Mouse (Mus musculus) left cerebral cortex, adult 6 months (tissue): Measurements from ENCODE around the gene Syt11. TPM values are rescaled to one million over a fixed set of nuclear protein-coding genes. Genes with fewer than 3 reads are reported as not detected.

Experiments
- long read RNA-seq, 2 experiments: library from polyadenylated mRNA; unstranded; transcript quantifications; one replicate each; pipeline ENCODE4 v2.0.0; 2019 to 2020
- polyA plus RNA-seq: library from polyadenylated mRNA; unstranded; fragments of <200 nt; fragmentation: Nextera tagmentation; gene quantifications from 2 replicates; pipeline ENCODE4 v1.2.3, GENCODE M21; 2021

Syt11 gene
- 266 and 273 TPM in 2 replicates for polyA plus RNA-seq
- long read RNA-seq, experiment 1, full-length matches to known transcripts = 243 of 398 reads
- long read RNA-seq, experiment 1, partial matches to known transcripts = 32 of 398 reads
- long read RNA-seq, experiment 1, other reads (novel, unspliced or antisense) = 123 of 398 reads
- long read RNA-seq, experiment 2, full-length matches to known transcripts = 132 of 483 reads
- long read RNA-seq, experiment 2, partial matches to known transcripts = 37 of 483 reads
- long read RNA-seq, experiment 2, other reads (novel, unspliced or antisense) = 314 of 483 reads

DNA sequence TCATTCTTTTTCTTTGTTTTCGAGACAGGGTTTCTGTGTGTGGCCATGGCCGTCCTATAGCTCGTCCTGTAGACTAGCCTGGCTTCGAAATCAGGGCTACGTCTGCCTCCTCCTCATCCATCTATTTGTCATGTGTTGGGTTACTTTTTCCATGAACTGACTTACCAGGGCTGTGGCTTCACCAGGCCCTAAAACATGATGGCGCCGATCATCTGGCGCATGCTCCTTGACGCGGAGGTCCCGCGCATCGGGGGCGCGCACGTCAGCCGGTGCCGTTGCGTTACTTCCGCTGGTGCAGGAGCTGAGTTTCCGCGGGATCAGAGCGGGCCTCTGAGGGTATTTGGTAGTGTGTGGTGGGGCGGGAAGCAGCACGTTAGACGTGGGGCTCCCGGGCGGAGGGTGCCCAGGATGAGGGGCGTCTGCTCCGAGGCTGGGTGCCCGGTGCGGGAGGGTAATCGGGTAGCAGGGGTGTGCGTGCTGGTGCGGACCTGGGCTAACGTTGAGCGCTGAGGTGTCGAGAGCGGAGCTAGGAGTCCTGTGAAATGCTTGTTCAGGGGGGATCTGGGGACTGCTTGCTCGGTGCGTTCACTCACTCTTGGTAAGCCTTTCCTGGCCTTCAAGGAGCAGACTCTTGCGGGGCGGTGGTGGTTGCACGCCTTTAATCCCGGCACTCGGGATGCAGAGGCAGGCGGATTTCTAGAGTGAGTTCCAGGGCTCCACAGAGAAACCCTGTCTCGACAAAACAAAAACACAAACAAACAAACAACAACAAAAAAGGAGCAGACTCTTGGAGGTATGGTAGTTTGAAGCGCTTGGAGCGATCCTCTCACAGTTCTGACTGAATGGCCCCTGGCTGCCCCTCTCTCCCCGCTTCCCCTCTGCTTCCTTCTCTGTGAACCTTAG is at the start of gene Syt11:
Syt11 (minus strand) TSS at position 226 of the 903 bp plus-strand sequence.

DNA sequence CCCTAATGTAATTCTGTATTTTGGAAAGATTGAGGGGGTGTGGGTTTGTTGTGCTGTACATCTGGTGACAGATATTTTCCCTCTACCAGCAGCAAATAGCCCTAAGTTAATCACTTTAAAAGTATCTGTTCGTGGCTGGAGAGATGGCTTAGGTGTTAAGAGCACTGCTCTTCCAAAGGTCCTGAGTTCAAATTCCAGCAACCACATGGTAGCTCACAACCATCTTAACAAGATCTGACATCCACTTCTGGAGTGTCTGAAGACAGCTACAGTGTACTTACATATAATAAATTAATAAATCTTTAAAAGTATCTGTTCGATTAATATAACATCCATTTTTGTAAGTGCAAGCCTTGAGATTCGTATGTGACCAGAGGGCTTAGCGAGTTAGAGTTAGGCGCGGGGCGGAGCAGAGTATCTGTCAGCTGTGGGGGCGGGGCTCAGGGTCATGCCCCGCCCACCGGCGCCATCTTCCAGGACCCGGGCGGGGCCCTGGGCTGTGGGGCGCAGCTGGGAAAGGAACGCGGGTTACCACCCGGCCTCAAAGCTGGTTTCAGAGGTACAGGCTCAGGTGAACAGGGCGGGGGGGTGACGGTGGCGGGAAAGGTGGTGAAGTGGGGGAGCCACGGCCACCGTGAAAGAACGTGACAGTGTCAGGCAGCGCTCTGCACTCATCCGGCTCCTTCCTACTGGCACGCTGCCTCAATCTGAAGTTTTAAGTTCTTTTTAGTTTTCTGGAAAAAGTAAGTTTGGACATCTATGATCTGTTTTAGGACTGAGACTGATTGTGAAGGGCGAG is 58.4 kb downstream of the Syt11 start, which contains the start of gene Rit1:
Rit1 (plus strand) TSS at position 440 of the 799 bp plus-strand sequence.

Other genes with a start within 250 kb of the Syt11 start
- 0.29 and 0.49 TPM in 2 replicates for gene Mex3a, start 242.8 kb downstream of the Syt11 start, polyA plus RNA-seq
- not detected in 2 replicates for gene Rab25, start 226.9 kb downstream of the Syt11 start, polyA plus RNA-seq
- gene Lamtor2, start 222.1 kb downstream of the Syt11 start, polyA plus RNA-seq = 138 and 243 TPM in 2 replicates
- gene Ubqln4, start 221.4 kb downstream of the Syt11 start, polyA plus RNA-seq = 15.4 and 27.8 TPM in 2 replicates
- 189 and 202 TPM in 2 replicates for gene Ssr2, start 199.3 kb downstream of the Syt11 start, polyA plus RNA-seq
- gene Arhgef2, start 169.2 kb downstream of the Syt11 start, polyA plus RNA-seq = 48.6 and 53.4 TPM in 2 replicates
- gene Rxfp4, start 122.0 kb downstream of the Syt11 start, polyA plus RNA-seq = not detected in 2 replicates
- gene Khdc4, start 89.4 kb downstream of the Syt11 start, polyA plus RNA-seq = 22.7 and 35.6 TPM in 2 replicates
- gene Rit1, start 58.3 kb downstream of the Syt11 start, polyA plus RNA-seq = 55.4 and 59.7 TPM in 2 replicates
- 4.7 and 5.8 TPM in 2 replicates for gene Gon4l, start 60.1 kb upstream of the Syt11 start, polyA plus RNA-seq
- 18.8 and 21.4 TPM in 2 replicates for gene Msto1, start 138.8 kb upstream of the Syt11 start, polyA plus RNA-seq
- gene Ash1l, start 175.5 kb upstream of the Syt11 start, polyA plus RNA-seq = 7.1 and 9.1 TPM in 2 replicates
- gene Dap3, start 176.0 kb upstream of the Syt11 start, polyA plus RNA-seq = 98.6 and 110 TPM in 2 replicates